Mouse (Mus musculus): Measurements from ENCODE around the gene Nuf2.

DNA sequence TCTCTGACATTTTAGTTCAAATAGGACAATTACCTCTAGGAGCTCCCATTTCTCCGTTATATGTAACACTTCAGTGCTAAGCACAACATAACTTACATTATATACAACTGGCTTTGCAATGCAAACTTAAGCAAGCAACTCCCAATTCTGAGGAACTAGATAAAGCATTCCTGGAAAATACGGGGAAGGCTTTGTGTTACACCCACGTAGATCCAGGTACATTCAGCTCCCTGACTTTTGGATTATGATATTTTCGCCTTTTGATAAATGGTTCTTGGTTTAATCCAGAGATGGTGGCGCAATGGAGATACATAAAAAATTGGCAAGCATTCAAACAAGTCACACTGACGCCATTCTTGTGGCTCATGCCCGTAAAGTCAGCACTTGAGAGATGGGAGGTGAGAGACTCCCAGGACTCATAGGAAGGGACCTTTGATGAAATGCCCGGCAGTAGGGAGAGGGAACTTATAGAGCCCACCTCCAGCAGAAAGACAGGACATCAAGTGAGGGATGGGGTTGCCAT, 1.2 kb downstream of the Nuf2 start:
- TF ChIP-seq MAX (IDR thresholded peaks at IDR 0.05; ENCODE audit: low read depth) (no peak), TCF12 (IDR thresholded peaks at IDR 0.05; ENCODE audit: insufficient read depth, poor library complexity, severe bottlenecking) (no peak), POLR2A (IDR thresholded peaks at IDR 0.05; ENCODE audit: insufficient read length, low read depth) (no peak), CEBPB (IDR thresholded peaks at IDR 0.05; ENCODE audit: insufficient read depth, poor library complexity, severe bottlenecking) (no peak), POLR2AphosphoS2 (IDR thresholded peaks at IDR 0.05; ENCODE audit: insufficient read length, low read depth) (no peak), MYOD1 (IDR thresholded peaks at IDR 0.05; ENCODE audit: control insufficient read depth in 1 of 3, insufficient read length in 2 of 3, low read depth in 2 of 3) (no peak), E2F4 (IDR thresholded peaks at IDR 0.05; ENCODE audit: insufficient read depth) (no peak), REST (IDR thresholded peaks at IDR 0.05; ENCODE audit: insufficient read depth, insufficient read length) (no peak), USF1 (IDR thresholded peaks at IDR 0.05; ENCODE audit: low read depth) (no peak), SRF (IDR thresholded peaks at IDR 0.05; ENCODE audit: control insufficient read depth, insufficient read length, low read depth) (no peak)

All from myocyte (in vitro differentiated cells).